Mouse (Mus musculus): Measurements from ENCODE around the gene Rbm6. TPM values are rescaled to one million over a fixed set of nuclear protein-coding genes. Genes with fewer than 3 reads are reported as not detected.
A peak's percentile ranks its signal among the peaks of the same experiment; 100 is the strongest.

The Rbm6 gene
- polyA plus RNA-seq, 1 experiment from 2014 or later = 71.2 TPM

DNA sequence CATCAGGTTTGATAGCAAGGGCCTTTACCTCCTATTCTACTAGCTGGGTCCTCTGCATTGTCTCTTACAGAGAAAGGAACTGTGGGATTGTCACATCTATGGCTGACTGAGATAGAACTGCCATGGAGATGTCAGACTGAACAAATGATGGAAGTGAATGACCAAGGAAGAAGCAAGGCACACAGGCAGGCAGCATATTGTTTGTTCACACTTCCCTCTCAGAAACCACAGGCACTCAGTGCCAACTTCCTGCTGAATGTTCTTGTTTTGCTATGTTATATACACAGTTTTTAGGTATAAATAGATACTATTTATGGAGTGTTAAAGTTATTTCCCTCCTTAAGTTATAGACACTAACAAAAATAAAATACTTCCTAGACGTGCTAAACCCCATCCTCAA, 125.7 kb downstream of the Rbm6 start:
- no peaks in the 10 kb centered on the region for H3K9me3 ChIP-seq (replicated peaks; ENCODE audit: control insufficient read depth, low read length)
- WGBS = 92% methylated on average over 1 of the region's 1 CpGs
- no peak for ATAC-seq (ENCODE audit: insufficient read depth, low FRiP score)

GRCm38 (mm10) chr9:107746679-107747078, 126.4 kb downstream of the Rbm6 start:
- Histone ChIP-seq H3K27ac (ENCODE audit: low read length) (no peak overlapping the region), H3K27me3 (ENCODE audit: control insufficient read depth, insufficient read depth, low read length) (no peaks in the 10 kb centered on the region), H3K4me1 (ENCODE audit: control insufficient read depth, insufficient read depth, low read length) (no peaks in the 10 kb centered on the region), H3K4me3 (replicated peaks; ENCODE audit: low read length) (no peak overlapping the region), H3K4me2 (ENCODE audit: low read depth, low read length) (no peak overlapping the region), H3K9ac (ENCODE audit: low read length) (no peak overlapping the region), H3K9me3 (replicated peaks; ENCODE audit: control insufficient read depth, low read length) (no peaks in the 10 kb centered on the region), H3K36me3 (ENCODE audit: control insufficient read depth, insufficient read depth, low read length) (peaks cover 80% of the 10 kb centered on the region)
- WGBS = 91% methylated on average over 3 of the region's 3 CpGs
- ATAC-seq (ENCODE audit: insufficient read depth, low FRiP score) = no peak

More for the DNA sequence above, 125.7 kb downstream of the Rbm6 start:
- no peak overlapping the region for H3K9ac ChIP-seq (ENCODE audit: low read length)
- H3K27me3 ChIP-seq (ENCODE audit: control insufficient read depth, insufficient read depth, low read length) = no peaks in the 10 kb centered on the region
- H3K4me3 ChIP-seq (replicated peaks; ENCODE audit: low read length) = no peak overlapping the region
- H3K27ac ChIP-seq (ENCODE audit: low read length) = no peak overlapping the region
- H3K4me1 ChIP-seq (ENCODE audit: control insufficient read depth, insufficient read depth, low read length) = no peaks in the 10 kb centered on the region
- no peak overlapping the region for H3K4me2 ChIP-seq (ENCODE audit: low read depth, low read length)
- H3K36me3 ChIP-seq (ENCODE audit: control insufficient read depth, insufficient read depth, low read length) = peaks cover 81% of the 10 kb centered on the region

- 93% methylated on average over 6 of the region's 6 CpGs for WGBS
- no peak overlapping the region for H3K27ac ChIP-seq (ENCODE audit: low read length)
- no peaks in the 10 kb centered on the region for H3K4me1 ChIP-seq (ENCODE audit: control insufficient read depth, insufficient read depth, low read length)
- H3K36me3 ChIP-seq (ENCODE audit: control insufficient read depth, insufficient read depth, low read length) = peaks cover 64% of the 10 kb centered on the region
- ATAC-seq (ENCODE audit: insufficient read depth, low FRiP score) = no peak
- H3K9ac ChIP-seq (ENCODE audit: low read length) = no peak overlapping the region
- H3K27me3 ChIP-seq (ENCODE audit: control insufficient read depth, insufficient read depth, low read length) = no peaks in the 10 kb centered on the region
- H3K9me3 ChIP-seq (replicated peaks; ENCODE audit: control insufficient read depth, low read length) = no peaks in the 10 kb centered on the region
- no peak overlapping the region for H3K4me3 ChIP-seq (replicated peaks; ENCODE audit: low read length)
- no peak overlapping the region for H3K4me2 ChIP-seq (ENCODE audit: low read depth, low read length)
Measured at GRCm38 (mm10) chr9:107744061-107744460, 129.0 kb downstream of the Rbm6 start.

GRCm38 (mm10) chr9:107738841-107739202, 134.2 kb downstream of the Rbm6 start:
- H3K9me3 ChIP-seq (replicated peaks; ENCODE audit: control insufficient read depth, low read length) = no peaks in the 10 kb centered on the region
- ATAC-seq (ENCODE audit: insufficient read depth, low FRiP score) = peak; percentile 18
- peaks cover 24% of the 10 kb centered on the region for H3K4me1 ChIP-seq (ENCODE audit: control insufficient read depth, insufficient read depth, low read length)
- H3K4me2 ChIP-seq (ENCODE audit: low read depth, low read length) = no peak overlapping the region
- H3K9ac ChIP-seq (ENCODE audit: low read length) = no peak overlapping the region
- H3K27ac ChIP-seq (ENCODE audit: low read length) = no peak overlapping the region
- H3K27me3 ChIP-seq (ENCODE audit: control insufficient read depth, insufficient read depth, low read length) = no peaks in the 10 kb centered on the region
- WGBS = 44% methylated on average over 4 of the region's 4 CpGs
- H3K36me3 ChIP-seq (ENCODE audit: control insufficient read depth, insufficient read depth, low read length) = peaks cover 25% of the 10 kb centered on the region
- H3K4me3 ChIP-seq (replicated peaks; ENCODE audit: low read length) = no peak overlapping the region

DNA sequence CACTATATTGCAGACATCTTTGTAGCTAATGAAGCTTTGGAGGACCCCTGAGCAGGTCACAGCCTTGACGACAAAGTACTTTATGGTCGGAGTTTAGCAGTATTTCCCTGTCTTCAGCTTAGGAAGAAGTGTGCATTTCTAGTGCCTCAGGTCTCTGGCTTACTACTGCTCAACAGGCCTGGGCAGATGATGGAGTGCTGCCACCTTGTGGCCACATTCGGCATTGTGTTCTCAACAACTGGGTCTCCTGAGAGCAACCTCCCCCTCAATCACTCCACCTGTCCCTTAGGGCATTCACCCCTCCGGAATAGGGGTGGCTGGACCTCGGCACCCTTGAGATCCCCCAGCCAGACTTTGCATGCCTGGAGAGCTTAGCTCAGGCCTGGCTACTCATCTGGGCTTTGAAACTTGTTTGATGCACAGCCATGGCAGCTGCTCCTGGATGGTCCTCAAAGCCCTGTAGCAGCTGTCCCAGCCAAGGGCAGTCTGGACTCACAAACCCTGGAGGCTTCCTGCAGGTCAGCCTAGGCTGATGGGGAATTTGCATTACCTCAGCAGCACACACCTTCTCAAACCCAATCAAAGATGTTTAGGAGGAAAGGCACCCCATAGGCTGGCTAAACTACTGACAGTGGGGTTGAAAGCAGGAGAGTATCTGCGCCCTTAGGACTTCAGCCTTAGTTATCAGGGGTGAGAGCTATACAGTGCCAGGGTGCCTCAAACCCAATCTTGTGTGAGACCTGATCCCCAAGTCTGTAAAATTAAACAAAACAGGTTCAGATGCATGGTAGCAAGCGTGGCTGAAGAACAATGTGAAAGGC, 134.8 kb downstream of the Rbm6 start:
- ATAC-seq (ENCODE audit: insufficient read depth, low FRiP score) = peak; percentile 72
- H3K9ac ChIP-seq (ENCODE audit: low read length) = 0 out of 2 replicates have a peak overlapping the region, but pooled peaks have one; percentile 2
- H3K4me1 ChIP-seq (ENCODE audit: control insufficient read depth, insufficient read depth, low read length) = peaks cover 24% of the 10 kb centered on the region
- no peak overlapping the region for H3K27ac ChIP-seq (ENCODE audit: low read length)
- no peak overlapping the region for H3K4me3 ChIP-seq (replicated peaks; ENCODE audit: low read length)
- WGBS = 22% methylated on average over 7 of the region's 7 CpGs
- peaks cover 21% of the 10 kb centered on the region for H3K36me3 ChIP-seq (ENCODE audit: control insufficient read depth, insufficient read depth, low read length)
- no peaks in the 10 kb centered on the region for H3K27me3 ChIP-seq (ENCODE audit: control insufficient read depth, insufficient read depth, low read length)
- no peak overlapping the region for H3K4me2 ChIP-seq (ENCODE audit: low read depth, low read length)
- no peaks in the 10 kb centered on the region for H3K9me3 ChIP-seq (replicated peaks; ENCODE audit: control insufficient read depth, low read length)

DNA sequence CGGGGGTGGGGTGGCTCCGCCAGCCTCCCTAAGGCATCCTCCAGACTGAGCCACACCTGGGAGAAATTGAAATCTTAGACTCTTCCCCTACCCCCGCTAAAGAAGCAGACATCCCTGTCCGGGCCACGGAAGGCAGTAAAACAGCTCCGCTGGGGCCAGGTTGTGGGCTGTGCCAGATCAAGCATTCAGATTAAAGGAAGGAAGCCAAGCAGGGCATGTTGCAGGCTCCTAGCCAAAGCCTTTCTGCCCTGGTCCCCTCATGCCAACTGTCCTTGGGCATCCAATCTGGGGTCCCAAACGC, 136.9 kb downstream of the Rbm6 start:
- ATAC-seq (ENCODE audit: insufficient read depth, low FRiP score) = no peak
- no peak overlapping the region for H3K27ac ChIP-seq (ENCODE audit: low read length)
- 1% methylated on average over 7 of the region's 7 CpGs for WGBS
- no peaks in the 10 kb centered on the region for H3K27me3 ChIP-seq (ENCODE audit: control insufficient read depth, insufficient read depth, low read length)
- H3K36me3 ChIP-seq (ENCODE audit: control insufficient read depth, insufficient read depth, low read length) = peaks cover 11% of the 10 kb centered on the region
- peaks cover 24% of the 10 kb centered on the region for H3K4me1 ChIP-seq (ENCODE audit: control insufficient read depth, insufficient read depth, low read length)
- H3K4me2 ChIP-seq (ENCODE audit: low read depth, low read length) = peak overlapping the region; percentile 27
- H3K9me3 ChIP-seq (replicated peaks; ENCODE audit: control insufficient read depth, low read length) = no peaks in the 10 kb centered on the region
- H3K4me3 ChIP-seq (replicated peaks; ENCODE audit: low read length) = no peak overlapping the region
- peak overlapping the region; percentile 21; the same call in 1 of the 2 replicates for H3K9ac ChIP-seq (ENCODE audit: low read length)

DNA sequence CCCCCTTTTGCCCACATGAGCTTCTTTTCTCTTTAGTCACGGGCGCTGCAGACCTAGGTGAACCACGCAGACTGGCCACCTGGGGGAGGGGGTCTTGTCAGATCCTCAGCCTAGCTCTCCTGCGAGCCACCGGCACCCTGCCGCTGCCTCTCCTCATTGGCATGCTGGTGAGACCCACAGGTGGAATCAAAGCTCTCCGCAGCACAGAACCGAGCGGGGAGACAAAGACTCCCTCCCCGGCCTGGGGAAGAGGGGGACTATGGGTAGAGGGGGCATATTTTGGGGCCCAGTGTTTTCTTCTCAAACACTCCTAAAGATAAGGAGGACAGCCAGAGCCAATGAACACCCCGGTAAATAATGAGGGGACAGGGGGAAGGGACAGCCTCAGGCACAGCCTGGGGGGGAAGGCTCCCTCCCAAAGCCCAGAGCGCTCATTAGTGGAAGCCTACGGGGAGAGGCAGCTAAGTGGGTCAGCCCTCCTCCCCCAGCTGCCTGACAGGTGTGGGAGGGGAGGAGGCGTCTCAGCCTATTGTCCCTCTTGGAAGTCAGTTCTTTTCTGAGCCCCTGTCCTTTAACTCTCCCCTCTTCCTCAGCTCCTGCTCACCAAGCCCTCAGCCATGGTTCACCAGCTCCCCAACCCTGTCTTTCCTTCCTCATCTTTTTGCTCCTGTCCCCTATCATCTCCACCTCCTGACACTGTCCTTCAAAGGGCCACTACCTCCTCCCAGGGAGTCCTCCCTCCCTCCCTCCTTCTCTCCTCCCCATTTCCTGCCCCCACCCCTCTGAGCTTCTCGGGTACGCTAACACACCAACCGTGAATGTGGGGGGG, 137.5 kb downstream of the Rbm6 start:
- Histone ChIP-seq H3K4me1 (ENCODE audit: control insufficient read depth, insufficient read depth, low read length) (peaks cover 24% of the 10 kb centered on the region), H3K9ac (ENCODE audit: low read length) (peak overlapping the region; percentile 19), H3K27ac (ENCODE audit: low read length) (peak overlapping the region; percentile 46), H3K36me3 (ENCODE audit: control insufficient read depth, insufficient read depth, low read length) (peaks cover 11% of the 10 kb centered on the region), H3K27me3 (ENCODE audit: control insufficient read depth, insufficient read depth, low read length) (no peaks in the 10 kb centered on the region), H3K9me3 (replicated peaks; ENCODE audit: control insufficient read depth, low read length) (no peaks in the 10 kb centered on the region), H3K4me3 (replicated peaks; ENCODE audit: low read length) (no peak overlapping the region), H3K4me2 (ENCODE audit: low read depth, low read length) (peak overlapping the region; percentile 27)
- ATAC-seq (ENCODE audit: insufficient read depth, low FRiP score) = no peak
- WGBS = 14% methylated on average over 17 of the region's 17 CpGs

- no peaks in the 10 kb centered on the region for H3K9me3 ChIP-seq (replicated peaks; ENCODE audit: control insufficient read depth, low read length)
- peak overlapping the region; percentile 27; the same call in 1 of the 2 replicates for H3K4me2 ChIP-seq (ENCODE audit: low read depth, low read length)
- H3K4me3 ChIP-seq (replicated peaks; ENCODE audit: low read length) = no peak overlapping the region
- ATAC-seq (ENCODE audit: insufficient read depth, low FRiP score) = peak; percentile 27; the same call in 1 of the 2 replicates
- H3K4me1 ChIP-seq (ENCODE audit: control insufficient read depth, insufficient read depth, low read length) = peaks cover 24% of the 10 kb centered on the region
- 25% methylated on average over 7 of the region's 7 CpGs for WGBS
- H3K36me3 ChIP-seq (ENCODE audit: control insufficient read depth, insufficient read depth, low read length) = peaks cover 6% of the 10 kb centered on the region
- H3K9ac ChIP-seq (ENCODE audit: low read length) = peak overlapping the region; percentile 12
- no peaks in the 10 kb centered on the region for H3K27me3 ChIP-seq (ENCODE audit: control insufficient read depth, insufficient read depth, low read length)
- peak overlapping the region; percentile 46 for H3K27ac ChIP-seq (ENCODE audit: low read length)
Measured at GRCm38 (mm10) chr9:107734567-107734971, 138.5 kb downstream of the Rbm6 start.

- Histone ChIP-seq H3K27ac (ENCODE audit: low read length) (no peak overlapping the region), H3K27me3 (ENCODE audit: control insufficient read depth, insufficient read depth, low read length) (no peaks in the 10 kb centered on the region), H3K4me3 (replicated peaks; ENCODE audit: low read length) (no peak overlapping the region), H3K36me3 (ENCODE audit: control insufficient read depth, insufficient read depth, low read length) (no peaks in the 10 kb centered on the region), H3K4me2 (ENCODE audit: low read depth, low read length) (no peak overlapping the region), H3K9ac (ENCODE audit: low read length) (no peak overlapping the region), H3K4me1 (ENCODE audit: control insufficient read depth, insufficient read depth, low read length) (peaks cover 21% of the 10 kb centered on the region), H3K9me3 (replicated peaks; ENCODE audit: control insufficient read depth, low read length) (no peaks in the 10 kb centered on the region)
- WGBS = 50% methylated on average over 3 of the region's 3 CpGs
- ATAC-seq (ENCODE audit: insufficient read depth, low FRiP score) = no peak
Measured at GRCm38 (mm10) chr9:107729709-107730108, 143.3 kb downstream of the Rbm6 start.

Data from stomach, embryonic 16.5 days (tissue).